Mouse (Mus musculus) induced T-regulatory cell, adult 2 months (primary cell): ENCODE data around the gene Prrg2.

Source experiments
- DNase-seq: peaks from one replicate; pipeline ENCODE4 v3.0.0-alpha.2; 2012; ENCODE audit warnings: low read depth

Prrg2 gene

DNA sequence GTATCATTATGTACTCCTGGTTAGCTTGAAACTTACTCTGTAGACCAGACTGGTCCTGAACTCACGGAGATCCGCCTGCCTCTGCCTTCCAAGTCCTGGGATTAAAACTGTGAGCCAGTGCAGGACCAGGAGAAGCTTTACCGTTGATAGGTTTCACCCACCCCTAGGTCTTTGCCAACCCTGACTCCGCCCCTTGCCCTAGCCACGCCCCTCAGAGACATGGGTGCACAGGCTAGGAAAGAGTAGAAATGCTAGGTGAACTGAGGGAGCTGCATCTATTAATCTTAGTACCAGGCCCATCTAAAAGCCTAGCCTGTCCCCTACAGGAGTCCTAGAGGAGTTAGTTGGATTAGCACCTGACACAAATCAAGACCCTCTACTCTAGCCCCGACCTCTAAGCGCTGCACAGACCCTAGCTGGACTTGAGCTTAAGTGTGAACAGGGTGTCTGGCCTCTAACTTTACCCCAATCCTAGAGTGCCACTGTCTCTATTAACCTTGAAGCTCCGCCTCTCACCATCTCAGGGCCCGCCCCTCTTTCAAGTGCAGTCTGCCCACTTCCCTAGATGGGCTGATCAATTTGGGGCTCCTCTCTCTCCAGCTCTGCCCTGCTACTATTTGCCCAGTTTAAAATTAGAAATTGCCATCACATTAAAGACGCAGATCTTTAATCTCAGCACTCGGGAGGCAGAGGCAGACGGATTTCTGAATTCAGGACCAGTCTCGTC lies 27.9 kb upstream of the Prrg2 start:
- DNase-seq, result peak; percentile 63

DNA sequence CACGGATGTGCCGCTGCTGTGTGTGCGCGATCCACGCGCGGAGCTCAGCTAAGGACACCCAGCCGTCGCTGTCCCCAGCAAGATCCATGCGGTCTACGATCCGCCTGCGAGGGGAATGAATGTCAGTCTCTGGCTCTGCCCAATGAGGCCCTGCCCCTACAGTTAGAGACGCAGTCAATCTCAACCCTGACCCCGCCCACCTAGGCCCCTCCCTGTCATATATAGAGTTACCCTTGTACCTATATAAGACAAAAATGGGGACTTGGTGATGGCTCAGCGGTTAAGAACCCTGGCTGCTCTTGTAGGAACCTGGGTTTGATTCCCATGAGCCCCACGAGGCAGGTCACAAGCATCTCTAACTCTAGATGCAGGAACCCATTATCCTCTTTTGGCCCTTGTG lies 26.1 kb upstream of the Prrg2 start:
- DNase-seq, result no peak

DNA sequence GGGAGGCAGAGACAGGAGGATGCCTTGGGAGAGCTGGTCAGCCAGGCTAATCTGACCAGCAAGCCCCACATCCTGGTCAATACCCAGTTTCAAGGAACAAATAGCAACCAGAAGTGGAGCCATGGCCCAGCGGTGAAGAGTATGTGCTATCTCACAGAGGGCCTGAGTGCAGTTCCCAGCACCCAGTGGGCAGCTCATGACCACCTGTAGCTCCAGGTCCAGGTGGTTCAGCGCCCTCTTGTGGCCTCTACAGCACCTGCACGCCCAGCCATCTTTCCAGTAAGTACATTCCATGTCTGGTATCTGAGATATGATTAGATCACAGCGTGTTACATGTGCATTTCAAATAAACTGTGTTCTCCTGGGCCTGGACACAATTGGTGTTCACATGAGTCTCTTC lies 23.6 kb upstream of the Prrg2 start:
- peak; percentile 47 for DNase-seq

DNA sequence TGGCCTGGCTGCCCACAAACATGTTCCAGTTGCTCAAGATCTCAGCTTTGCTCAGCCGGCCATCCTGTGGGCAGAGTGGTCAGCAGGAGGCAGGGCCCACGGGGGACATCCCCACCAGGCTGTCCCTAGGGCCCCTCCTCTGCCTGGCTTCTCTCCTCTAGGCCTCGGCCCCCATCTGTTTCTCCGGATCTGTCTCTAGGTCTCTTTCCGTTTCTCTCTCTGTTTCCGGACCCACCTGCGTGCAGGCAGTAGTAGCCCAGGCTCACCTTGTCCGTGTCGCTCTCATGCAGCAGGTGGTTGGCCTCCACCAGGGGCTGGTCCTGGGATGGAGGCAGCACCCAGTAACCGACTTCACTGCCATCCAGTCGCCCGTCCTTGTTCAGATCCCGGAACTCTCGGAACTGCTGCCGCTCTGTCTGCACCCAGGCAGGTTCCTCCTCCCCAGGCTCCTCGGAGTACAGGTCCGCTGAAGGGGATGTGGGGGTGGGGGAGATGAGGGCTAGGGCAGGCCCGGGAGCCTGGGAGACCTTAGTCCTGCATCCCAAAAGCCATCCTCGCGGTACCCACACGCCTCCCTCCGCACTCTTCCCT lies 20.9 kb upstream of the Prrg2 start:
- no peak for DNase-seq

DNA sequence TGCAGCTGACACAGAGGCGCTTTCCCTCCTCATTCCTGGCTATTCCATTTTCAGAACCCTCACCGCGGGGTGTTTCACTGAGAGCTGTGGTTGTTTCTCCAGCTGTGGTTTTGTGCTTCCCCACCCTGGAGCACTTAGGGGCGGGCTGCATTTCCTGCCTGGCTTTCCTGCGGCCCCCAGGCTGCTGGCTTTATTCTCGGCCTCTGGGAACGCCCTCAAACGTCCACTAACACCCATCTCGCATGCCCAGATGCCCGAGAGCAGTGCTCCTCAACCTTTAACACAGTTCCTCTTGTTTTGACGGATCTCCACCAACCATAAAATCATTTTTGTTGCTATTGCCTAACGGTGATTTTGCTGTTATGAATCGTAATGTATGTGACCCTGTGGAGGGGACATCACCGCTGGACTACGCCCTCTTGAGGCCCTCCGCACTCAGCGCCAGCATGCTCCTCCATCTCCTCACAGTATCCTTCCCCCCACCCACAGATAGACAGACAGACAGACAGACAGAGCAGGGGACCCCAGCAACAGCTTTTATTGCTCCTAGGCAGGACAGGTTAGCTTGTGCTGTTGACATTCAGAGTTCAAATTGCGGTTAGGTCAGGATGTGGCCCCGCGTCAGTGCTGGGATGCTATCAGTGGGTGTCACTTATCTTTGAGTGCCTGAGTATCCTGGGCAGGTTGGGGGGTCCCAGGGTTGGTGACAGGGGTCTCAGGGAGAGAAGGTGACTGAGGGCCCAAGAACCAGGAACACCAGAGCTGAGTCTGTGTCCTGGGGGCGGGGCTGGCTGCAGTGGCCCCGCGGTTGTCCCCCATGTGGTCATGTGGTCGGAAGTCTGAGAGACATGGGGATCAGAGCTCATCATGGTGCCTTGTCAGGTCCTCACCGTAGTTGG lies 20.2 kb upstream of the Prrg2 start:
- DNase-seq, result peak; percentile 84

DNA sequence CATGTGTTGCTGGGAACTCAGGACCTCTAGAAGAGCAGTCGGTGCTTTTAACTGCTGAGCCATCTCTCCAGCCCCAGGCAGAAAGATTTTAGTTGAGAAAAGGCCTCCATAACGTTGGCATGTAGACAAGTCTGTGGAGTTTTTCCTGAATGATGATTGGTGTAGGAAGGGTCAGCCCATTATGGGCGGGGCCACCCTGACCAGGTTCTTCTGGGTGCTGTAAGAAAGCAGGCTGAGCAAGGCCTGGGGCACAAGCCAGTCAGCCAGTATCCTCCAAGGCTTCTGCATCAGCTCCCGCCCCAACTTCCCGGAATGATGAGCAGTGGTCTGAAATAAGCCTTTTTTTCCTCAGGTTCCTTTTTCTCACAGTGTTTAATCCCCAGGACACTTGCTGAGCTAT lies 18.5 kb upstream of the Prrg2 start:
- peak; percentile 17 for DNase-seq

DNA sequence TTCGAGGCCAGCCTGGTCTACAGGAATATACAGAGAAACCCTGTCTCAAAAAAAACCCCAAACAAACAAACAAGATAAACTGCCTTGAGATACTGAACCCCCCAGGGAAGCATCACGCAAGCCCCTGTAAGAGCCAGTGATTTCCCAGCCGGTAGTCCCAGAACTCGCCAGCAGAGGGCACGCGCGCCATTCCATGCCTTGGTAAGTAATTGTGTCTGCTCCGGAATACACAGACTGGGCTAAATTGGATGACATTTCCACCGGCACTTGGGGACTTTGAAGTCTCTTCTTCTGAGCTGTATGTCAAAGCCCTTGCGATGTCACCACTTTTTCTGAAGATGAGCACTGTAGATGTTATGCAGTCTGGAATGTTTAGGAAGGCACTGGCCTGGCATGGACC lies 17.4 kb upstream of the Prrg2 start:
- peak; percentile 93 for DNase-seq

DNA sequence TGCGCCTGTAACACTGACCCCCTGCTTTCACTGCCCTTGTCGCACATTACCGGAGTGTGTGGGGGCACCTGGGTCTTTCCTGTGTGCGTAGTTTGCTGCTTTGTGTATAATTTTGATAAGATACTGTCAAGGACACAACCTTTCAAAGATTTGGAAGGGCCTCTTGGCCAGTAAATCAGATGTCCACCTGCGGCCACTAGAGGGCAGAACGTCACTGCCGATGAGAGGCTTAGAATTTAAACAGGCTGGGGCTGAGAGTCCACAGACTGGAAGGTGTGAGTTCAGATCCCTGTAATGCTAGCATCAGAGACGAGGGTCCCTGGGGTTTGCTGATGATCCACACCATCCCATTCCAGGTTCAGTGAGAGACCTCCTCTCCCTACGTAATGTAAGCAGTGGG lies 16.0 kb upstream of the Prrg2 start:
- peak; percentile 85 for DNase-seq

DNA sequence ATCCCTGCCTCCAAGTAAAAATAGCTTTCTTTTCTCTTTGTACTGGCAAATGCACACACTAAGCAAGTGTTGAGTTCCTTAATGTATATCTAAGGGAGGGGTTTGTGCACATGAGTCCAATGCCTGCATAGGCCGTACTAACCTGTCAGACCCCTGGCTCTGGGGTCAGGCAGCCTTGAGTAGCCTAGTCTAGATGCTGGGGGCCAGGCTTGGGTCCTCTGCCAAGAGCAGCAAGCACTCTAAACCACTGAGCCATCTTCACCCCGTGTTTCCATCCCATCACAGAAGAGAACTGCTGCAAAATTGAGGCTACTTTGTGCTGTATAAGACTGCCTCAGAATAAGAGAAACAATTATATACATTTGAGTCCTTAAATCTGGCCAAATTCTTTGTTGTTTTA lies 15.4 kb upstream of the Prrg2 start:
- no peak for DNase-seq

DNA sequence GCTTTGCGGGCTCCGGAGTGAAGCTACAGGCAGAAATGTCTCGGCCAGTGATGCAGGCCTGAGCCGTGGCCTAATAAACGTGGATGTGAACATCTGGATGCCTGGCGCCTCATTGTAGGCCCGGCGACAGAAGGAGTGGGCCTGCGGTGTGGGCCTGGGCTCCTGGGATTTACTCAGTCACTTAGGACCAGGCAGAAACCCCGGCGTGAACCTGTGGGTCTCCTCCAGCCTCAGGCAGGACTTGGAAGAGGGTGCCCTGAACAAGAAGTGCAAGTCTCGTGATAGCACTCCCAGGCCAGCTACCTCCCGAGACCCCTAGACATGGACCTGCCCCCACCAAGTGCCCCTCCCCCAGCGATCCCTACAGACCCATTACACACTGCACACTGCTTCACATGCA lies 14.8 kb upstream of the Prrg2 start:
- DNase-seq, result no peak

DNA sequence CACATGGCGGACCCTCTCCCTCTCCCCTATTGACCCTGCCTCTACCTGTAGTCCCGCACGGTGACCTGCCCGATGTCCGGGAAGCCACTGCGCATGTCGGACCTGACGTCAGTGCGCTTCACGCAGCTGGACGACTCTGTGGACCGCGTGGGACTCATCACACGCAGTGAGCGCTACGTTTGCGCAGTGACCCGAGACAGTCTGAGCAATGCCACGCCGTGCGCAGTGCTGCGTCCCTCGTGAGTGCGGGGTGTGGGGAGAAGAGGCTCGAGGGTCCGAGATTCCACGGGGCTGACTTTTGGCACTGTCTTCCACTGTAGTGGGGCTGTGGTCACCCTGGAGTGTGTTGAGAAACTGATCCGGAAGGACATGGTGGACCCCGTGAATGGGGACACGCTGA lies 14.0 kb upstream of the Prrg2 start:
- DNase-seq, result no peak

DNA sequence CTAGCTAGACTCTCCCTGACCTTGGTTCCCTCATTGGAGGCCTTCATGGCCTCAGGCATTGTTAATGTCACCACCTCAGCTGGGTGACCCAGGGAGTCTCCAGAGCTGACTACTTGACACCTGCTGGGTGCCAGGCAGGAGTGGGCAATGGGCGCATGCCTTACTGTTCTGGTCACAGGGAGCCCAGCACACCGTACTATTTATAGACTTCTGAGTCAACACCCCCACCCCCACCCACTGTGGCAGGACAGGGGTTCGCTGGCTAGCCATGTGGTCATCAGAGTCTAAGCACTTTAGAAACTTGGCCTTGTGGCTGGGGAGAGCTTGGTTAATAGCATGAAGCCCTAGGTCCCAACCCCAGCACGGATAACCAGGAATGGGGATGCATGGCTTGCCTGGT lies 12.9 kb upstream of the Prrg2 start:
- DNase-seq, result no peak

DNA sequence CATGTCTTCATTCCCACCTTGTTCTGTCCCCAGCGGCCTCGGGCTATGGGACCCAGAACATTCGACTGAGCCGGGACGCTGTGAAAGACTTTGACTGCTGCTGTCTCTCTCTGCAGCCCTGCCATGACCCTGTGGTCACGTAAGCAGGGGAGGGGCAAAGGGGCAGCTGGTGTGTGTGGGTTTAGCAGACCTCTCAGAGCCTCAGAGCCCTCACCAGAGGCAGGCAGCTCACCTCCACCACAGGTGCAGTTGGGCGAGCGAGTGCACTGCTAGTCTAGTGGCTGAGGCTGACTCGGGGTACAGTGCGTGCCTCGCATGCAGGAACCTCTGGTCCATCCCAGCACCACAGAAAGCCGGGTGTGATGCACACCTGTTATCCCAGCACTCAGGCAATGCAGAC lies 11.5 kb upstream of the Prrg2 start:
- DNase-seq, result no peak

DNA sequence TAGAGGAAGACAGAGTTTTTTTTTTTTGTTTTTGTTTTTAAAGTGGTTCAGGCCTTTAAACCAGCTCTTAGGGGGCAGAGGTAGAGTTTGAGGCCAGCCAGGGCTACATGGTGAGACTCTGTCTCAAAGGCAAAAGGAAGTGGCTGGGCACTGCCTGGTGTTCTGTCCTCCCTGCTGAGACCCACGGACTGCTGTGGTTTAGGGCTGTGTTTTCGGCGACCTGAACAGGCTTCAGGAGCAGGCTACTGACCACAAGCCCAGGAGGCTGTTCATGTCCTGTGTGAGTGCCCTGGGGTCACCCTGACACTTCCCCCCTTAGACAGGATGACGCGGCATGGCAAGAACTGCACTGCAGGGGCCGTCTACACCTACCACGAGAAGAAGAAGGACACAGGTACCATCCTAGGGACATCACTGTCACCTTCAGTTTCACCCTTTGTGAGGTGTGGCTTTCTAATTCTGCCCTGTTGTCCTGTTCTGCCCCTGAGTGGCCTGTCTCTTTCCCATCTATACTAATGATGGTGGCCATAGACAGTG lies 10.8 kb upstream of the Prrg2 start:
- no peak for DNase-seq

DNA sequence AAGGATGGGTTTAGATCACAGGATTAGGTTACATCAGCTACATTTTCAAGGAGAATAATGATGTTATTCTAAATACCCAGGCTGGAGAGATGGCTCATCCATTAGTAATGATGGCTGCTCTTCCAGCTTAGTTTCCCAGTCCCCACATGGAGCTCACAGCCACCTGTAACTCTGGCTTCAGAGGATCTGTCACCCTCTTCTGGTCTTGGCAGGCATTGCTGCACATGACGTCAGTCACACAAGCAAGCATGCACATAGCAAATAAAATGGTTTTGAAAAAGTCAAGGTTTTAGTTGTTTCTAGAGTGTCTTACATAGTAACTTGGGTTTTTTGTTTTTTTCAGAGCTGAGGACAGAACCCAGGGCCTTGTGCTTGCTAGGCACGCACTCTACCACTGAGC lies 9.8 kb upstream of the Prrg2 start:
- peak; percentile 68 for DNase-seq

DNA sequence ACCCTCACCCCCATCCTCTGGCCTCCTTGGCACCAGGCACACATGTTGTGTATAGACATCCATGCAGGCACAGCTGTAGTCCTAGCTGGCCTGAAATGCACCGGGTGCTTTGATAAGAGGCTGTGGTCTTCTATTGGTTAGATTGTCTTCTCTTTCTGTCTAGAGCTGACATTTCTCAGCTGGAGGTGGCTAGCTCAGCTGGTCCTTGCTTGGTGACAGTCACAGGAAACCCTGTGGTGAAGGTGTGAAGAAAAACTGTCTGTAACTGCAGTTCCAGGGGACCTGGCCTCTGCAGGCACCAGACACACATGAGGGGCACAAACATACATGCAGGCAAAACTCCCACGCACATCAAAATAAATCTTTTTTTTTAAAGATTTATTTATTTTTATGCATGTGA lies 7.2 kb upstream of the Prrg2 start:
- DNase-seq, result peak; percentile 80

DNA sequence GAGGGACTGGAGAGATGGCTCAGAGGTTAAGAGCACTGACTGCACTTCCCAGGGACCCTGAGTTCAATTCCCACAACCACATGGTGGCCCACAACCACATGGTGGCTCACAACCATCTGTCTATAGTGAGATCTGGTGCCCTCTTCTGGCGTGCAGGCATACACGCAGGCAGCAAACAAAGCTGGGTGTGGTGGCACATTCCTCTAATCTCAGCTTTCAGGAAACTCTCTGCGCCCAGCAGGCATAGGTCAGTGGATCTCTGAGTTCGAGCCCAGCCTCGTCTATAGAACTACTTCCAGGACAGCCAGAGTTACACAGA lies 5.5 kb upstream of the Prrg2 start:
- peak; percentile 85 for DNase-seq

DNA sequence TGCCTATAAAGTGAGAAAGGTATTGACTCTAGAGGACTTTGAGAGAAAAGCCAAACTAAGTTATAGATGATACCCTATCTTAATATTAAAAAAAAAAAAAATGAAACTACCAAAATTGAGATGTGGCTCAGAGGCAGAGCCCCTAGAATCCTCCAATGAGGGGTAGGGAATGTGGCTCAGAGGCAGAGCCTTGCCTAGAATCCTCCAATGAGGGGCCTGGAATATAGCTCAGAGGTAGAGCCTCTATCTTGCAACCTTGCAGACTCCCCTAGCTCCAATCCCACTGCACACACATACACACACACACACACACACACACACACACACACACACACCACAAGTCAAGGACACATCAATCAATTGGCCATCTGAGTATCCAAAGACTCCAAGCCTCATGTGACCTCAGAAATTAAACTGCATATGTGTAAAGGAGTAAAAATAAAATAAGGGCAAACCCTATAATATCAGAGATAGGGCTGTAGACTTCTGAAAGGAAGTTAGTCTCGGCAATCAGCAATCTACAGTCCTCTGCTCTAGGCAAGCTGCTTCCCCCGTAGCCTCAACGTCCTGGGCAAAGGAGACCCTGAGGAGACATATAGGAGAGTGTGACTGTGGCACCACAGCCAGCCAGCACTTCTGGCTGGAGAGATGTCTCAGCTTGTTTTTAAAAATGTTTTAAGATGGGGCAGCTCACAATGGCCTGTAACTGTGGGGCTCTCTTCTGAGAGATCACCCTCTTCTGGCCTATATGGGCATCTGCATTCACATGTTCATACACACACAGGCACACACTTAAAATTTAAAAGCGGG lies 4.9 kb upstream of the Prrg2 start:
- DNase-seq, result no peak

DNA sequence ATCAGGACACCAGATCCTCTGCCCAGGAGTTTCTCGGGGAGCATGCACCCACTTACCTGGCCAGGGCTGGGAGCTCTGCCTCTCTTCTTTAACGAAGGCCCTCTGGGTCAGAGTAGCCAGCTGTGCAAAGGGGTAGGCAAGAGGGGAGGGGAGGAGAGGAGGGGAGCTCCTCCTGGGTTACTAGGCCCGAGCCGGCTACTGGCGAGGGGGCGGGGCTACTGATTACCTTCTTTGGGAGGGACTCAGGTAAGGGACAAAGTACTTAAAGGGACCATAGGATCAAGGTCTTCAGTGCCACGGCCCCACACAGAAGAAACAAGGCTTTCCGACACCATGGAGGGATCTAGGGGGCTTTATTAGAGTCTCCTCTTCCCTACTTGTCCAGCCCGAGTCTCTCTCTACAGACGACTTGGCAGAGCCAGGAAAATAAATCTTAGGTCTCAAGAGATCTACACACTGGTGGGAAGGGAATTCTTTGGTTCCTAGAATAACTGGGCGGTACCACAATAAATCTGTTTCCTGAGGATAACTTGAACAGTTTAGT lies 873 bp downstream of the Prrg2 start:
- DNase-seq, result no peak

DNA sequence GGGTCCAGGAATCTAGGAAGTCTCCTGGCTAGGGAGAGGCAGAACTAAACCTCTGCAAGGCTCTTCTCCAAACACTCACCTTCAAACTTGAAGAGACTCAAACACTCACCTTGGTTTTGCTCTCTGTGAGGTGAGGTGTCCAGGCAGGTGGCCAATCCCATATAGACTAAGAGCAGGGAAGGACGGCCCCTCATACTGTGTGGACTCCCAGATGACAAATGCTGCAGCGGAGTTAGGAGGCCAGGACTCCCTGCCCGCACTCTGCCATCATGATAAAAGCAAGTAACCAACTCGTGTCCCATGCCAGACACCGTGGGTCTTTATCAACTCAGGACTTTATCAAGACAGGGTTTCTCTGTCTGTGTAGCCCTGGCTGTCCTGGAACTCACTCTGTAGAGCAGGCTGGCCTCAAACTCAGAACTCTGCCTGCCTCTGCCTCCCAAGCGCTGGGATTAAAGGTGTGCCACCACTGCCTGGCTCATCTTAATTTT lies 1.8 kb downstream of the Prrg2 start:
- no peak for DNase-seq
